Mouse (Mus musculus) heart, postnatal 0 days (tissue): ENCODE data around the gene Nln.

ENCODE experiments used
- CTCF ChIP-seq: IDR thresholded peaks from 2 replicates; pipeline ENCODE4 v1.5.1; 2016; ENCODE audit warnings: antibody characterized with exemption, control low read depth, low read depth
- EP300 ChIP-seq: IDR thresholded peaks from 2 replicates; pipeline ENCODE4 v1.6.1; 2016; ENCODE audit warnings: antibody characterized with exemption, low read depth

GRCm38 (mm10) chr13:104095955-104096354, 13.5 kb downstream of the Nln start:
- TF ChIP-seq EP300 (no peak), CTCF (no peak)
